Mouse (Mus musculus): ENCODE measurements around the gene 1700123O20Rik.

Gene 1700123O20Rik

GRCm38 (mm10) chr14:54678657-54679304, 7.2 kb upstream of the 1700123O20Rik start:
- DNase-seq (ENCODE audit: low spot score) = no peak

GRCm38 (mm10) chr14:54682396-54682795, 3.6 kb upstream of the 1700123O20Rik start:
- no peak for DNase-seq (ENCODE audit: low spot score)

- DNase-seq (ENCODE audit: low spot score) = no peak
Measured at GRCm38 (mm10) chr14:54685471-54685870, 545 bp upstream of the 1700123O20Rik start.

GRCm38 (mm10) chr14:54686522-54687143, 617 bp downstream of the 1700123O20Rik start, which contains the start of gene Acin1:
TSS of gene Acin1 (minus strand) at chr14:54686931.
- peak; percentile 100 for DNase-seq (ENCODE audit: low spot score)

- DNase-seq (ENCODE audit: low spot score) = no peak
Measured at GRCm38 (mm10) chr14:54687251-54687650, 1.2 kb downstream of the 1700123O20Rik start.

- DNase-seq (ENCODE audit: low spot score) = no peak
Measured at GRCm38 (mm10) chr14:54695042-54695441, 9.0 kb downstream of the 1700123O20Rik start.

GRCm38 (mm10) chr14:54696752-54697151, 10.7 kb downstream of the 1700123O20Rik start:
- DNase-seq (ENCODE audit: low spot score) = no peak

GRCm38 (mm10) chr14:54698733-54699132, 12.7 kb downstream of the 1700123O20Rik start, which contains the start of gene Gm29776:
TSS of gene Gm29776 (minus strand) at chr14:54698833.
- DNase-seq (ENCODE audit: low spot score) = no peak

- DNase-seq (ENCODE audit: low spot score) = no peak
Measured at GRCm38 (mm10) chr14:54699586-54699985, 13.6 kb downstream of the 1700123O20Rik start.

- DNase-seq (ENCODE audit: low spot score) = peak; percentile 86
Measured at GRCm38 (mm10) chr14:54701298-54701697, 15.3 kb downstream of the 1700123O20Rik start.

- no peak for DNase-seq (ENCODE audit: low spot score)
Measured at GRCm38 (mm10) chr14:54703207-54703606, 17.2 kb downstream of the 1700123O20Rik start.

GRCm38 (mm10) chr14:54705844-54706243, 19.8 kb downstream of the 1700123O20Rik start:
- no peak for DNase-seq (ENCODE audit: low spot score)

- DNase-seq (ENCODE audit: low spot score) = no peak
Measured at GRCm38 (mm10) chr14:54706589-54707320, 20.7 kb downstream of the 1700123O20Rik start.

GRCm38 (mm10) chr14:54709054-54709453, 23.0 kb downstream of the 1700123O20Rik start:
- no peak for DNase-seq (ENCODE audit: low spot score)

- DNase-seq (ENCODE audit: low spot score) = no peak
Measured at GRCm38 (mm10) chr14:54712074-54712473, 26.1 kb downstream of the 1700123O20Rik start, which contains the start of gene Cebpe. TSS of gene Cebpe (minus strand) at chr14:54712174.

GRCm38 (mm10) chr14:54712861-54713260, 26.8 kb downstream of the 1700123O20Rik start:
- DNase-seq (ENCODE audit: low spot score) = no peak

GRCm38 (mm10) chr14:54714121-54714520, 28.1 kb downstream of the 1700123O20Rik start:
- peak; percentile 95 for DNase-seq (ENCODE audit: low spot score)

GRCm38 (mm10) chr14:54714617-54715081, 28.6 kb downstream of the 1700123O20Rik start:
- DNase-seq (ENCODE audit: low spot score) = peak; percentile 46

- DNase-seq (ENCODE audit: low spot score) = no peak
Measured at GRCm38 (mm10) chr14:54715402-54715801, 29.4 kb downstream of the 1700123O20Rik start.

GRCm38 (mm10) chr14:54720041-54720440, 34.0 kb downstream of the 1700123O20Rik start:
- no peak for DNase-seq (ENCODE audit: low spot score)

GRCm38 (mm10) chr14:54720654-54721350, 34.8 kb downstream of the 1700123O20Rik start:
- no peak for DNase-seq (ENCODE audit: low spot score)

- DNase-seq (ENCODE audit: low spot score) = no peak
Measured at GRCm38 (mm10) chr14:54721711-54722110, 35.7 kb downstream of the 1700123O20Rik start.

Measured in retina, embryonic 14.5 days (tissue).